Mouse (Mus musculus) left cerebral cortex, postnatal 14 days (tissue): ENCODE results near the gene Psap. TPM values are rescaled to one million over a fixed set of nuclear protein-coding genes. Genes with fewer than 3 reads are reported as not detected.

Experiments
- DNase-seq, 2 experiments: peaks; one replicate each; pipeline ENCODE4 v3.0.0; 2021 to 2022; ENCODE audit warnings: low spot score in 2 of 2, mixed read lengths in 1 of 2
- intact Hi-C: fragments of 180-260 bp; cut with DNase I; formaldehyde crosslinking; loops from one replicate; pipeline ENCODE4 v1.15.1; 2025
- total RNA-seq, 2 experiments: library from RNA; stranded (reverse); gene quantifications; 2 replicates each; pipeline ENCODE4 v1.2.3; 2021

Gene Psap
- total RNA-seq, 2 experiments from 2014 or later, result 1,462 to 1,465 TPM

GRCm38 (mm10) chr10:60328963-60329650 is 51.7 kb downstream of the Psap start:
- peak; percentile 39 to 63 for DNase-seq
- intact Hi-C loops, result no loop called here

GRCm38 (mm10) chr10:60334583-60334982 is 57.2 kb downstream of the Psap start:
- intact Hi-C loops, result no loop called here

DNA sequence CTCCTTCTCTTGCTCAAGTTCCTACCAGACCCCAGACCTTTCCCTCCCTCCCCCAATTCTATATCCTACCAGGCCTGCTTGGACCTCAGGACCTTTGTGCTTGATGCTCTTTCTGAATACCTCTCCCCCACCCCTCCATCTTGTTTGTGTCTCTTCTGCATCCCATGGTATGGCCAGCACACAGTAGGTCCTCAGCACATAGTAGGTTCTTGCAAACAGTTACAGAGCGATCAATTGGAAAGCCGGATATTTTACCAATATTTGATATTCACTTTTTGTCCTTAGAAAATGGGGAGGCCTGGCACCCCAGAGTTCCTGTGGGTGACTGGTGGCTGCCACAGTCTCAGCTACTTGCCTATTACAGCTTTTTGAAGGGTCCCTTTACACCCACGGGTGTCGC is 57.6 kb downstream of the Psap start:
- intact Hi-C loops, result no loop called here
- no peak for DNase-seq

More at GRCm38 (mm10) chr10:60334583-60334982, 57.2 kb downstream of the Psap start:
- no peak for DNase-seq

- intact Hi-C loops, result no loop called here
- no peak for DNase-seq
These were observed 64.1 kb downstream of the Psap start for GRCm38 (mm10) chr10:60341528-60341927.

DNA sequence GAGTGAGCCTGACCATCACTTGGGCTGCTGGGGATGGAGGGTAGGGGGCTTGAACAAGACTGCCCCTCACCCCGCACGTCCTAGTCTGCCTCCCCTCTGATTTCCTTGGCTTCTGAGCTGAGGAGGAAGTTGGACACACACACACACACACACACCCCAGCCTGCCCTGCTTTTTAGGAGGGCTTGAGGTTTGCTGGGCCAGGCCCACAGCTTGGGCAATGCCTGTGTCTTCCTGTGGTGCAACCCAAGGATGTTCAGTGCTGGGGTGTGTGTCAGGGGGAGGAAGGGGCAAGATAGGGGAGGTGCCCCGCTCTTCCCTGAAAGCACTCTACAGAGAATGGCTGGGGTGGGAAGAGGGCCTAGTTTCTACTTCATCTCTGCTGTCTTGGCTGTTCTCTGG is 66.7 kb downstream of the Psap start:
- intact Hi-C loops, result no loop called here
- no peak for DNase-seq

DNA sequence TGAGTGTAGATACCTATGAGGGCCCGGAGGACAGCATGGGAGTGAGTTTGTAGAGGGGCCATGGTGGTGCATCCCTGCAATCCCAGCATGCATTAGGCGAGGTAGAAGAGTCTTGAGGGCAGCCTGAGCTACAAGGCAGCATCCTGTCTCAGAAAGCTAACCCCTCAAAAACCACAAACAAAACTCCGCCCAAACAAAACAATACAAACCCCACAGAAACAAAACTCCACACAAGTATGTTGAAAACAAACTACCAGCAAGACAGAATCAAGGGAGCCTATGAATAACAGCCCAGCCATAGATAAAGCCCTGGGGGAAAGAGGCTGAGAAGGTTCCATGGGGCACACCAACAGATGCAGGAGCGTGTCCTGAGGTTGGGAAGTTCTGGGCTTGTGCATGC is 68.6 kb downstream of the Psap start:
- intact Hi-C loops, result loop anchor here (5.0 kb wide), 1 partner anchor 51 kb away; the partner anchor contains the start of gene Gm17455
- DNase-seq, result no peak

GRCm38 (mm10) chr10:60346701-60347405 is 69.4 kb downstream of the Psap start, which contains the start of gene Vsir:
Vsir (plus strand) TSS chr10:60346851.
- peak; percentile 70 to 82 for DNase-seq
- intact Hi-C loops, result loop anchor here (5.0 kb wide), 1 partner anchor 50 kb away; the partner anchor contains the start of gene Gm17455

- intact Hi-C loops, result loop anchor here (5.0 kb wide), 1 partner anchor 49 kb away; the partner anchor contains the start of gene Gm17455
- DNase-seq, result no peak
These were observed 70.6 kb downstream of the Psap start for GRCm38 (mm10) chr10:60347768-60348610.

- DNase-seq, result no peak
These were observed 71.6 kb downstream of the Psap start for GRCm38 (mm10) chr10:60349056-60349455.

GRCm38 (mm10) chr10:60349644-60350043 is 72.2 kb downstream of the Psap start:
- DNase-seq, result no peak
- intact Hi-C loops, result loop anchor here (5.0 kb wide), 1 partner anchor 48 kb away; the partner anchor contains the start of gene Gm17455

More at GRCm38 (mm10) chr10:60349056-60349455, 71.6 kb downstream of the Psap start:
- intact Hi-C loops, result loop anchor here (5.0 kb wide), 1 partner anchor 48 kb away; the partner anchor contains the start of gene Gm17455

DNA sequence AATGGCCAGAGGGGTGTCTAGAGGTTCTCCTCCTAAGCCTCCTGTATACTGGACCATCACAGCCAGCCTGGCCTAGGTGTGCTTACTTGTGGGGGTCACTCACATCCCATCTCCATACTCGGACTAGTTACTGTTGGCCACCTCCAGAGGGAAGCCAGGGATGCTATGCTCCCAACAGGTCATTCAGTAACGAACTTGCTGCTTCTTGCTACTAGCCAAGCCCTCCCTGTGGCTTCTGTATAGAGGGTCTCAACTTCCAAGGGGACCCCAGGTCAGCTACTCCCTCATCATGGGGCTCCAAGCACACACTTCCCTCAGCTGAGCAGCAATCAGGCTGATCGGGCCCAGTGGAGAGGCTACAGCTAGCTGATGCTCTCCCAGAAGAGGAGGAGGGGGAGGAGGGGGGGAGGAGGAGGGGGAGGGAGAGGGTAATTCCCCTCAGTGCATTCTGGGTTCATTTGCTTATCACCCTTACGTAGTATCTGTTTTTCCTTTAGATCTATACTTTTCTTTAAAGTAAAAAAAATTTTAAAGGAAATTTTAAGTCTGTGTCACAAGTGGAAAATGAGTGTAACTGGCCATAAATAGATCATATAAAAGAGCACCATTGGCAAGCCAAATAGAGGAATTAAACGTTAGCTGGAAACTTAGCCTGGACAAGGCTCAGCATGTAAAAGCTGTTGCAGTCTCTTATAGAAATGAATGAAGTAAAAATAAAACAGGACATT is 72.8 kb downstream of the Psap start:
- DNase-seq, result no peak
- intact Hi-C loops, result no loop called here

DNA sequence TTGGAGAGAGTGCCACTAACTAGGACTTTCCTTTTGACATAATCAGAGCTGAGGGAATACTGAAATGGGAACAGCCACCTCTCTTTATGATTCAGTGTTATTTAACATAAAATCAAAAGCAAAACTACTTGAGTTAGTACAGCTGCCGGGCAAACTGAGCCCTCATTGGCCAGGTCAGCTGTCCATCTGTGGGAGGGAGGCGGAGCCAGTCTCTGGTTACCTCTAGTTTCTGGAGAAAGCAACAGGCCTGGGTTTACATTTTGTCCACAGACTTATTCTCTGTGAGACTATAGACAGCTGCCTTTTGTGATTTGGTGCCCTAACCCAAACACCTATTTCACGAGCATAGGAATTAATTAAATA is 73.4 kb downstream of the Psap start:
- DNase-seq, result peak; percentile 80 to 82
- intact Hi-C loops, result no loop called here

DNA sequence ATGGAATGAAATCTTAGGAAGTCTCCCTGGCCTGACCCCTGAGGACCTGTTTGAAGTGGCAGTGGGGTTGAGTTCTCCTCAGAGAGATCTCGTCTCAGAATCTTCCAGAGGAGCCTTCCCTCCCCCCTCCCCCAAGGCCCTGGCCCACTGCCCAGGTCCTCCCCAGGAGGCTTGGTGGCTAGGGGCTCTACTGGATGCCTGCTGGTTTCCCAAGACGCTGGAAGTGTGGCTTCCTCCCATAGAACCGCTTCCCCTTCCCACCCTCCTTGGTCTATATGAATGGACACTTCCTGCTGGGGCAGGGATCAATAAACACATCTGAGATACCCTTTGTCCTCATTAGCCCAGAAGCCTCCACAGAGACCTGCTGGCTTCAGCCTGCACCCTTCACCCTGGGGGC is 73.8 kb downstream of the Psap start:
- no peak for DNase-seq
- intact Hi-C loops, result no loop called here

GRCm38 (mm10) chr10:60351761-60352455 is 74.5 kb downstream of the Psap start:
- DNase-seq, result no peak
- intact Hi-C loops, result no loop called here

Other genes starting within 250 kb of the Psap start
- 100 to 1,000 TPM; 564 to 596 TPM for gene Spock2, start 171.4 kb upstream of the Psap start, total RNA-seq
- gene Chst3, start 58.4 kb upstream of the Psap start, total RNA-seq, result 1 to 10 TPM; 2.2 to 2.6 TPM
- gene Vsir, start 69.2 kb downstream of the Psap start, total RNA-seq, result 10 to 100 TPM; 24.9 to 25.8 TPM
- gene Gm17455, start 122.1 kb downstream of the Psap start, total RNA-seq, result 1 to 10 TPM in 1 of 2 experiments, not detected in 1; 1.3 TPM